Mouse (Mus musculus): ENCODE results near the gene Crebl2.

GRCm38 (mm10) chr6:134870887-134871286, 40.9 kb downstream of the Crebl2 start:
- no peak for TF ChIP-seq CTCF (IDR thresholded peaks at IDR 0.05; ENCODE audit: insufficient read depth, low read length)
- no peak for TF ChIP-seq POLR2A (IDR thresholded peaks at IDR 0.05; ENCODE audit: borderline replicate concordance, extremely low read depth, low read depth, low read length)
